Mouse (Mus musculus): Measurements from ENCODE around the gene Stx3. TPM values are rescaled to one million over a fixed set of nuclear protein-coding genes. Genes with fewer than 3 reads are reported as not detected.

The Stx3 gene
- polyA plus RNA-seq, 1 experiment from 2014 or later: 25.5 TPM

- Histone ChIP-seq H3K4me3 (ENCODE audit: low read length) (no peak within 1 kb of the TSS), H3K27me3 (ENCODE audit: insufficient read depth, low read length) (no peaks in the 10 kb centered on the region), H3K36me3 (ENCODE audit: insufficient read depth, low read length) (no peaks in the 10 kb centered on the region), H3K4me1 (ENCODE audit: insufficient read depth, low read length) (no peaks in the 10 kb centered on the region), H3K9ac (replicated peaks; ENCODE audit: low read length) (no peak within 1 kb of the TSS), H3K9me3 (ENCODE audit: low read length) (no peaks in the 10 kb centered on the region), H3K27ac (ENCODE audit: low read length) (no peak within 1 kb of the TSS), H3K4me2 (replicated peaks; ENCODE audit: low read depth, low read length) (no peak within 1 kb of the TSS)
- WGBS: 81% methylated on average over 2 of the region's 2 CpGs
- no peak for ATAC-seq (ENCODE audit: low FRiP score, low TSS enrichment)
Observed at GRCm38 (mm10) chr19:11747298-11747697, 71.9 kb downstream of the Stx3 start, which contains the start of gene Gif. Gene Gif (plus strand): TSS chr19:11747554.

GRCm38 (mm10) chr19:11745680-11746079, 73.5 kb downstream of the Stx3 start:
- Histone ChIP-seq H3K4me2 (replicated peaks; ENCODE audit: low read depth, low read length) (no peak overlapping the region), H3K9ac (replicated peaks; ENCODE audit: low read length) (no peak overlapping the region), H3K27me3 (ENCODE audit: insufficient read depth, low read length) (no peaks in the 10 kb centered on the region), H3K9me3 (ENCODE audit: low read length) (no peaks in the 10 kb centered on the region), H3K4me3 (ENCODE audit: low read length) (no peak overlapping the region), H3K36me3 (ENCODE audit: insufficient read depth, low read length) (no peaks in the 10 kb centered on the region), H3K4me1 (ENCODE audit: insufficient read depth, low read length) (no peaks in the 10 kb centered on the region), H3K27ac (ENCODE audit: low read length) (no peak overlapping the region)
- ATAC-seq (ENCODE audit: low FRiP score, low TSS enrichment): no peak

GRCm38 (mm10) chr19:11736455-11736854, 82.7 kb downstream of the Stx3 start:
- WGBS: 39% methylated on average over 1 of the region's 1 CpGs
- Histone ChIP-seq H3K9me3 (ENCODE audit: low read length) (no peaks in the 10 kb centered on the region), H3K4me1 (ENCODE audit: insufficient read depth, low read length) (no peaks in the 10 kb centered on the region), H3K27me3 (ENCODE audit: insufficient read depth, low read length) (no peaks in the 10 kb centered on the region), H3K36me3 (ENCODE audit: insufficient read depth, low read length) (no peaks in the 10 kb centered on the region), H3K4me3 (ENCODE audit: low read length) (no peak overlapping the region), H3K4me2 (replicated peaks; ENCODE audit: low read depth, low read length) (no peak overlapping the region), H3K9ac (replicated peaks; ENCODE audit: low read length) (no peak overlapping the region), H3K27ac (ENCODE audit: low read length) (no peak overlapping the region)
- no peak for ATAC-seq (ENCODE audit: low FRiP score, low TSS enrichment)

GRCm38 (mm10) chr19:11730278-11730677, 88.9 kb downstream of the Stx3 start:
- no peaks in the 10 kb centered on the region for H3K36me3 ChIP-seq (ENCODE audit: insufficient read depth, low read length)
- no peak overlapping the region for H3K4me2 ChIP-seq (replicated peaks; ENCODE audit: low read depth, low read length)
- no peak overlapping the region for H3K4me3 ChIP-seq (ENCODE audit: low read length)
- WGBS: 72% methylated on average over 1 of the region's 1 CpGs
- no peak for ATAC-seq (ENCODE audit: low FRiP score, low TSS enrichment)
- no peak overlapping the region for H3K27ac ChIP-seq (ENCODE audit: low read length)
- H3K4me1 ChIP-seq (ENCODE audit: insufficient read depth, low read length): no peaks in the 10 kb centered on the region
- H3K9me3 ChIP-seq (ENCODE audit: low read length): no peaks in the 10 kb centered on the region
- H3K27me3 ChIP-seq (ENCODE audit: insufficient read depth, low read length): no peaks in the 10 kb centered on the region
- H3K9ac ChIP-seq (replicated peaks; ENCODE audit: low read length): no peak overlapping the region

GRCm38 (mm10) chr19:11727304-11727703, 91.9 kb downstream of the Stx3 start:
- ATAC-seq (ENCODE audit: low FRiP score, low TSS enrichment): no peak
- Histone ChIP-seq H3K27ac (ENCODE audit: low read length) (no peak overlapping the region), H3K27me3 (ENCODE audit: insufficient read depth, low read length) (no peaks in the 10 kb centered on the region), H3K4me3 (ENCODE audit: low read length) (no peak overlapping the region), H3K36me3 (ENCODE audit: insufficient read depth, low read length) (no peaks in the 10 kb centered on the region), H3K9me3 (ENCODE audit: low read length) (no peaks in the 10 kb centered on the region), H3K4me1 (ENCODE audit: insufficient read depth, low read length) (no peaks in the 10 kb centered on the region), H3K9ac (replicated peaks; ENCODE audit: low read length) (no peak overlapping the region), H3K4me2 (replicated peaks; ENCODE audit: low read depth, low read length) (no peak overlapping the region)
- WGBS: 89% methylated on average over 5 of the region's 5 CpGs

- Histone ChIP-seq H3K9me3 (ENCODE audit: low read length) (no peaks in the 10 kb centered on the region), H3K4me2 (replicated peaks; ENCODE audit: low read depth, low read length) (no peak overlapping the region), H3K4me1 (ENCODE audit: insufficient read depth, low read length) (no peaks in the 10 kb centered on the region), H3K27me3 (ENCODE audit: insufficient read depth, low read length) (no peaks in the 10 kb centered on the region), H3K36me3 (ENCODE audit: insufficient read depth, low read length) (no peaks in the 10 kb centered on the region), H3K9ac (replicated peaks; ENCODE audit: low read length) (no peak overlapping the region), H3K4me3 (ENCODE audit: low read length) (no peak overlapping the region), H3K27ac (ENCODE audit: low read length) (no peak overlapping the region)
- ATAC-seq (ENCODE audit: low FRiP score, low TSS enrichment): no peak
- 80% methylated on average over 2 of the region's 2 CpGs for WGBS
Observed at GRCm38 (mm10) chr19:11725915-11726314, 93.3 kb downstream of the Stx3 start.

Other genes with a start within 250 kb of the Stx3 start
- 1.7 and 2.6 TPM in 2 replicates for gene Ms4a6d, start 214.6 kb downstream of the Stx3 start, polyA plus RNA-seq (2015; fragmentation: Nextera tagmentation; extraction: Ambion mirVana)
- 2.6 and 3.0 TPM in 2 replicates for gene Ms4a2, start 195.7 kb downstream of the Stx3 start, polyA plus RNA-seq (2015; fragmentation: Nextera tagmentation; extraction: Ambion mirVana)
- gene Ms4a3, start 178.6 kb downstream of the Stx3 start, polyA plus RNA-seq (2015; fragmentation: Nextera tagmentation; extraction: Ambion mirVana): not detected in 2 replicates
- gene Oosp2, start 158.8 kb downstream of the Stx3 start, polyA plus RNA-seq (2015; fragmentation: Nextera tagmentation; extraction: Ambion mirVana): not detected in 2 replicates
- not detected in 2 replicates for gene Oosp1, start 128.3 kb downstream of the Stx3 start, polyA plus RNA-seq (2015; fragmentation: Nextera tagmentation; extraction: Ambion mirVana)
- gene Oosp3, start 122.3 kb downstream of the Stx3 start, polyA plus RNA-seq (2015; fragmentation: Nextera tagmentation; extraction: Ambion mirVana): not detected in 2 replicates
- gene Gif, start 71.8 kb downstream of the Stx3 start, polyA plus RNA-seq (2015; fragmentation: Nextera tagmentation; extraction: Ambion mirVana): not detected in 2 replicates
- 49.2 and 54.4 TPM in 2 replicates for gene Mrpl16, start 49.0 kb downstream of the Stx3 start, polyA plus RNA-seq (2015; fragmentation: Nextera tagmentation; extraction: Ambion mirVana)
- 0.16 TPM in 1 of 2 replicates, not detected in the other for gene Olfr1417, start 19.8 kb upstream of the Stx3 start, polyA plus RNA-seq (2015; fragmentation: Nextera tagmentation; extraction: Ambion mirVana)
- not detected in 2 replicates for gene Olfr1418, start 41.7 kb upstream of the Stx3 start, polyA plus RNA-seq (2015; fragmentation: Nextera tagmentation; extraction: Ambion mirVana)
- not detected in 2 replicates for gene Olfr1419, start 55.7 kb upstream of the Stx3 start, polyA plus RNA-seq (2015; fragmentation: Nextera tagmentation; extraction: Ambion mirVana)
- gene Olfr1420, start 67.2 kb upstream of the Stx3 start, polyA plus RNA-seq (2015; fragmentation: Nextera tagmentation; extraction: Ambion mirVana): not detected in 2 replicates
- 20.0 and 22.5 TPM in 2 replicates for gene Patl1, start 93.0 kb upstream of the Stx3 start, polyA plus RNA-seq (2015; fragmentation: Nextera tagmentation; extraction: Ambion mirVana)
- gene Osbp, start 146.5 kb upstream of the Stx3 start, polyA plus RNA-seq (2015; fragmentation: Nextera tagmentation; extraction: Ambion mirVana): 4.1 and 4.2 TPM in 2 replicates
- not detected in 2 replicates for gene Olfr1423, start 221.9 kb upstream of the Stx3 start, polyA plus RNA-seq (2015; fragmentation: Nextera tagmentation; extraction: Ambion mirVana)
- gene Olfr1424, start 243.3 kb upstream of the Stx3 start, polyA plus RNA-seq (2015; fragmentation: Nextera tagmentation; extraction: Ambion mirVana): not detected in 2 replicates